Mouse (Mus musculus) MEL (cell line): Measurements from ENCODE around the gene Gm12169. TPM values are rescaled to one million over a fixed set of nuclear protein-coding genes. Genes with fewer than 3 reads are reported as not detected.

Experiments used
- DNase-seq: peaks from one replicate; pipeline ENCODE4 v3.0.0; 2011; ENCODE audit warnings: low read depth, low spot score
- H3K27ac ChIP-seq: 2 replicates; pipeline ENCODE4 v1.5.1; 2012; ENCODE audit warnings: low read depth, mild to moderate bottlenecking, control low read depth, low read length, moderate library complexity; ENCODE audit not compliant: control insufficient read depth
- H3K27me3 ChIP-seq, 2 experiments: fragments of 150-350 bp in 1 of 2; sonication (generic) in 1 of 2; 2 replicates each; pipeline ENCODE4 v1.6.1; 2012; ENCODE audit warnings: low read length in 2 of 2, mild to moderate bottlenecking in 2 of 2, improper control_type of control experiment in 1 of 2, moderate library complexity in 1 of 2; ENCODE audit not compliant: insufficient read depth in 2 of 2, control insufficient read depth in 1 of 2
- H3K36me3 ChIP-seq, 2 experiments: 2 replicates each; pipeline ENCODE4 v1.6.1; 2012 to 2014; ENCODE audit warnings: low read length in 2 of 2, improper control_type of control experiment in 1 of 2, inconsistent platforms in 1 of 2, mild to moderate bottlenecking in 1 of 2; ENCODE audit not compliant: insufficient read depth in 2 of 2, control insufficient read depth in 1 of 2
- H3K4me1 ChIP-seq, 2 experiments: fragments of 150-350 bp in 1 of 2; sonication (generic) in 1 of 2; 2 replicates each; pipeline ENCODE4 v1.6.1; 2012; ENCODE audit warnings: low read length in 2 of 2, improper control_type of control experiment in 1 of 2, mild to moderate bottlenecking in 1 of 2; ENCODE audit not compliant: insufficient read depth in 2 of 2, control insufficient read depth in 1 of 2
- H3K4me3 ChIP-seq, 2 experiments: fragments of 150-350 bp in 1 of 2; sonication (generic) in 1 of 2; 2 replicates each; pipeline ENCODE4 v1.5.1; 2012; ENCODE audit warnings: low read depth in 2 of 2, low read length in 2 of 2, mild to moderate bottlenecking in 2 of 2, moderate library complexity in 2 of 2, control low read depth in 1 of 2, improper control_type of control experiment in 1 of 2; ENCODE audit not compliant: control insufficient read depth in 1 of 2, insufficient read depth in 1 of 2
- H3K79me2 ChIP-seq: 2 replicates; pipeline ENCODE4 v1.6.1; 2012; ENCODE audit warnings: mild to moderate bottlenecking, low read length, moderate library complexity; ENCODE audit not compliant: control insufficient read depth, poor library complexity, insufficient read depth
- H3K9ac ChIP-seq: 2 replicates; pipeline ENCODE4 v1.6.1; 2012; ENCODE audit warnings: low read depth, mild to moderate bottlenecking, control low read depth, low read length, moderate library complexity; ENCODE audit not compliant: control insufficient read depth, poor library complexity, severe bottlenecking
- H3K9me3 ChIP-seq: fragments of 150-350 bp; sonication (generic); replicated peaks from 2 replicates; pipeline ENCODE4 v1.6.1; 2012; ENCODE audit warnings: mild to moderate bottlenecking, low read length, improper control_type of control experiment, moderate library complexity; ENCODE audit not compliant: insufficient read depth
- CHD1 ChIP-seq: IDR thresholded peaks from 2 replicates; pipeline ENCODE4 v1.6.1; 2012; ENCODE audit warnings: low read depth, mild to moderate bottlenecking, inconsistent platforms, low read length, improper control_type of control experiment
- ELF1 ChIP-seq: IDR thresholded peaks from 2 replicates; pipeline ENCODE4 v1.6.1; 2014; ENCODE audit warnings: low read depth, mild to moderate bottlenecking, inconsistent platforms, low read length, improper control_type of control experiment, moderate library complexity
- ETS1 ChIP-seq: IDR thresholded peaks from 2 replicates; pipeline ENCODE4 v1.6.1; 2012; ENCODE audit warnings: low read depth, mild to moderate bottlenecking, inconsistent platforms, low read length, improper control_type of control experiment, moderate library complexity
- GATA1 ChIP-seq: IDR thresholded peaks from 2 replicates; pipeline ENCODE4 v1.6.1; 2011; ENCODE audit warnings: low read depth, low read length, improper control_type of control experiment
- HCFC1 ChIP-seq: IDR thresholded peaks from 2 replicates; pipeline ENCODE4 v1.6.1; 2012; ENCODE audit warnings: low read depth, mild to moderate bottlenecking, inconsistent platforms, low read length, improper control_type of control experiment, moderate library complexity
- JUND ChIP-seq: IDR thresholded peaks from 2 replicates; pipeline ENCODE4 v1.6.1; 2011; ENCODE audit warnings: low read depth, mild to moderate bottlenecking, improper control_type of control experiment, low read length
- KAT2A ChIP-seq: conservative IDR thresholded peaks from 2 replicates; pipeline ENCODE4 v1.6.1; 2012; ENCODE audit warnings: low read depth, low read length, improper control_type of control experiment, inconsistent platforms
- MAZ ChIP-seq: IDR thresholded peaks from 2 replicates; pipeline ENCODE4 v1.6.1; 2012; ENCODE audit warnings: low read depth, mild to moderate bottlenecking, inconsistent platforms, low read length, improper control_type of control experiment
- MEF2A ChIP-seq: IDR thresholded peaks from 2 replicates; pipeline ENCODE4 v1.6.1; 2014; ENCODE audit warnings: low read depth, mild to moderate bottlenecking, inconsistent platforms, low read length, improper control_type of control experiment; ENCODE audit not compliant: poor library complexity, insufficient replicate concordance, severe bottlenecking; ENCODE audit errors: extremely low read depth
- MYB ChIP-seq: IDR thresholded peaks from 2 replicates; pipeline ENCODE4 v1.6.1; 2011; ENCODE audit warnings: mild to moderate bottlenecking, low read depth, low read length, improper control_type of control experiment
- NELFE ChIP-seq: IDR thresholded peaks from 2 replicates; pipeline ENCODE4 v1.6.1; 2011; ENCODE audit warnings: low read depth, low read length, improper control_type of control experiment
- POLR2A ChIP-seq, 2 experiments: IDR thresholded peaks; 2 replicates each; pipeline ENCODE4 v1.6.1; 2011 to 2012; ENCODE audit warnings: low read length in 2 of 2, mild to moderate bottlenecking in 2 of 2, control low read depth in 1 of 2, improper control_type of control experiment in 1 of 2, low read depth in 1 of 2, moderate library complexity in 1 of 2; ENCODE audit not compliant: control insufficient read depth in 1 of 2, insufficient read depth in 1 of 2, poor library complexity in 1 of 2
- POLR2AphosphoS2 ChIP-seq: IDR thresholded peaks from 2 replicates; pipeline ENCODE4 v1.6.1; 2011; ENCODE audit warnings: low read length, improper control_type of control experiment
- POLR2AphosphoS5 ChIP-seq: IDR thresholded peaks from 2 replicates; pipeline ENCODE4 v1.6.1; 2012; ENCODE audit warnings: low read depth, borderline replicate concordance, mild to moderate bottlenecking, inconsistent platforms, low read length, moderate library complexity, mixed read lengths
- RAD21 ChIP-seq: IDR thresholded peaks from 2 replicates; pipeline ENCODE4 v1.6.1; 2011; ENCODE audit warnings: mild to moderate bottlenecking, low read depth, low read length, improper control_type of control experiment
- RCOR1 ChIP-seq: IDR thresholded peaks from 2 replicates; pipeline ENCODE4 v1.6.1; 2012; ENCODE audit warnings: low read depth, mild to moderate bottlenecking, inconsistent platforms, low read length, improper control_type of control experiment
- TAL1 ChIP-seq: IDR thresholded peaks from 2 replicates; pipeline ENCODE4 v1.6.1; 2012; ENCODE audit warnings: mild to moderate bottlenecking, inconsistent platforms, low read length, moderate library complexity, mixed read lengths
- TBP ChIP-seq: IDR thresholded peaks from 2 replicates; pipeline ENCODE4 v1.8.0; 2011; ENCODE audit warnings: low read depth, low read length, improper control_type of control experiment
- UBTF ChIP-seq: IDR thresholded peaks from 2 replicates; pipeline ENCODE4 v1.6.1; 2012; ENCODE audit warnings: low read depth, mild to moderate bottlenecking, inconsistent platforms, low read length, improper control_type of control experiment, moderate library complexity, borderline replicate concordance; ENCODE audit not compliant: insufficient read depth
- USF1 ChIP-seq: IDR thresholded peaks from 2 replicates; pipeline ENCODE4 v1.6.1; 2014; ENCODE audit warnings: low read depth, mild to moderate bottlenecking, inconsistent platforms, low read length, improper control_type of control experiment, moderate library complexity
- USF2 ChIP-seq, 2 experiments: IDR thresholded peaks; 2 replicates each; pipeline ENCODE4 v1.6.1; 2011 to 2012; ENCODE audit warnings: improper control_type of control experiment in 2 of 2, low read length in 2 of 2, borderline replicate concordance in 1 of 2, inconsistent platforms in 1 of 2, low read depth in 1 of 2, mild to moderate bottlenecking in 1 of 2; ENCODE audit not compliant: insufficient read depth in 1 of 2
- ZKSCAN1 ChIP-seq: IDR thresholded peaks from 2 replicates; pipeline ENCODE4 v1.6.1; 2012; ENCODE audit warnings: low read depth, mild to moderate bottlenecking, inconsistent platforms, low read length, improper control_type of control experiment, moderate library complexity
- ZNF384 ChIP-seq: IDR thresholded peaks from 2 replicates; pipeline ENCODE4 v1.6.1; 2012; ENCODE audit warnings: low read depth, mild to moderate bottlenecking, inconsistent platforms, low read length, improper control_type of control experiment
- polyA plus RNA-seq, 2 experiments: library from polyadenylated mRNA; stranded (reverse) in 1 of 2; unstranded in 1 of 2; fragments of >175 nt in 1 of 2; fragments of >200 nt in 1 of 2; gene quantifications; 2 replicates each; pipeline versions ENCODE4 v1.2.1 to v1.2.4; 2012; ENCODE audit warnings: low replicate concordance in 2 of 2, low read depth in 1 of 2; ENCODE audit not compliant: insufficient read length in 2 of 2, insufficient read depth in 1 of 2, missing spikeins in 1 of 2
- total RNA-seq: library from RNA; depleted of rRNA; stranded (reverse); fragments of 300-350 nt; gene quantifications from 2 replicates; pipeline ENCODE4 v1.2.3, GENCODE M21; 2012

Gm12169 gene
- total and polyA plus RNA-seq, 3 experiments, result not detected

- Histone ChIP-seq H3K9me3 (no peaks in the 10 kb centered on the region), H3K4me1 (no peaks in the 10 kb centered on the region), H3K27me3 (peaks cover 0 to 1% of the 10 kb centered on the region in 2 experiments; a peak in 2 of 4 replicates), H3K9ac (no peak overlapping the region), H3K27ac (no peak overlapping the region), H3K4me3 (no peak overlapping the region), H3K79me2 (no peaks in the 10 kb centered on the region), H3K36me3 (no peaks in the 10 kb centered on the region)
- no peak for DNase-seq
- TF ChIP-seq TAL1 (no peak), USF1 (no peak), MYB (no peak), ZKSCAN1 (no peak), MEF2A (no peak), MAZ (no peak), ZNF384 (no peak), KAT2A (no peak), HCFC1 (no peak), UBTF (no peak), ETS1 (no peak), GATA1 (no peak), CHD1 (no peak), USF2 (IDR thresholded peaks at IDR 0.05; ENCODE audit: borderline replicate concordance in 1 of 2, insufficient read depth in 1 of 2, low read depth in 1 of 2, low read length in 2 of 2) (no peak), POLR2AphosphoS5 (no peak), ELF1 (no peak), POLR2A (IDR thresholded peaks at IDR 0.05; ENCODE audit: control insufficient read depth in 1 of 2, insufficient read depth in 1 of 2, low read depth in 1 of 2, low read length in 2 of 2, poor library complexity in 1 of 2) (no peak), TBP (no peak), POLR2AphosphoS2 (no peak)
Measured at GRCm38 (mm10) chr11:46543530-46543929, 19.5 kb downstream of the Gm12169 start.

- peaks cover 0 to 2% of the 10 kb centered on the region in 2 experiments; a peak in 2 of 4 replicates for H3K27me3 ChIP-seq
- TF ChIP-seq ELF1 (no peak), USF1 (no peak), ZNF384 (no peak), TBP (no peak), ETS1 (no peak), UBTF (no peak), POLR2AphosphoS5 (no peak), NELFE (no peak), RCOR1 (no peak), POLR2AphosphoS2 (no peak), GATA1 (no peak), RAD21 (no peak), JUND (no peak)
- TF ChIP-seq, all 39 proteins: peak for 0
- H3K79me2 ChIP-seq, result no peaks in the 10 kb centered on the region
Measured at GRCm38 (mm10) chr11:46549721-46550120, 25.7 kb downstream of the Gm12169 start.

More at GRCm38 (mm10) chr11:46549721-46550120, 25.7 kb downstream of the Gm12169 start:
- DNase-seq, result no peak
- Histone ChIP-seq H3K9me3 (no peaks in the 10 kb centered on the region), H3K4me1 (no peaks in the 10 kb centered on the region), H3K27ac (no peak overlapping the region), H3K4me3 (no peak overlapping the region), H3K36me3 (no peaks in the 10 kb centered on the region), H3K9ac (no peak overlapping the region)
